Comparison of ENCODE assay signal across 17 mouse cellular contexts in genomic region chr6:66151786-66152185, GRCm38 (mm10).
DNase-seq lines count a peak whose midpoint lies in the region; ATAC-seq and TF ChIP-seq lines count a peak whose summit lies in the region.
"Had no signal": no experiment of that assay in that cellular context is flagged by ENCODE, and none has a peak within 500 bp of the region (broad histone marks: within the 10 kb centered on the region; RNA-seq: fewer than 3 reads in every experiment).

No protein-coding gene starts in this region.

- no peaks in the 10 kb centered on the region for H3K27me3 ChIP-seq in G1E (ENCODE audit: insufficient read depth, low read length)
- no peaks in the 10 kb centered on the region for H3K27me3 ChIP-seq in limb, embryonic 11.5 days (ENCODE audit: control insufficient read depth, insufficient read depth, low read length)
- no peaks in the 10 kb centered on the region for H3K27me3 ChIP-seq in midbrain, postnatal 0 days (ENCODE audit: insufficient read depth, low read length)
- H3K27me3 ChIP-seq: embryonic facial prominence, embryonic 12.5 days; heart, embryonic 13.5 days; limb, embryonic 13.5 days; liver, embryonic 13.5 days; neural tube, embryonic 13.5 days had no signal

- no peak overlapping the region for H3K4me2 ChIP-seq in limb, embryonic 11.5 days (ENCODE audit: low read depth, severe bottlenecking)
- H3K4me2 ChIP-seq in midbrain, postnatal 0 days (ENCODE audit: low read depth, low read length, poor library complexity, severe bottlenecking): no peak overlapping the region
- H3K4me2 ChIP-seq: embryonic facial prominence, embryonic 12.5 days; heart, embryonic 13.5 days; limb, embryonic 13.5 days; liver, embryonic 13.5 days; lung, embryonic 14.5 days; neural tube, embryonic 13.5 days had no signal

- H3K9me3 ChIP-seq in G1E (replicated peaks): no peaks in the 10 kb centered on the region
- no peaks in the 10 kb centered on the region for H3K9me3 ChIP-seq in limb, embryonic 11.5 days (ENCODE audit: control insufficient read depth, low read length)
- no peaks in the 10 kb centered on the region for H3K9me3 ChIP-seq in midbrain, postnatal 0 days (ENCODE audit: low read length)
- H3K9me3 ChIP-seq: embryonic facial prominence, embryonic 12.5 days; heart, embryonic 13.5 days; limb, embryonic 13.5 days; liver, embryonic 13.5 days; neural tube, embryonic 13.5 days had no signal

- H3K27ac ChIP-seq in limb, embryonic 11.5 days (replicated peaks; ENCODE audit: low read depth, low read length): no peak overlapping the region
- H3K27ac ChIP-seq in midbrain, postnatal 0 days (ENCODE audit: low read depth, low read length): no peak overlapping the region
- H3K27ac ChIP-seq: embryonic facial prominence, embryonic 12.5 days; heart, embryonic 13.5 days; hindbrain, postnatal 0 days; limb, embryonic 13.5 days; liver, embryonic 13.5 days; neural tube, embryonic 13.5 days had no signal

- peaks cover 5% of the 10 kb centered on the region for H3K36me3 ChIP-seq in G1E (replicated peaks)
- no peaks in the 10 kb centered on the region for H3K36me3 ChIP-seq in limb, embryonic 11.5 days (ENCODE audit: control insufficient read depth, insufficient read depth, low read length)
- H3K36me3 ChIP-seq in midbrain, postnatal 0 days (ENCODE audit: insufficient read depth, low read length): no peaks in the 10 kb centered on the region
- H3K36me3 ChIP-seq: embryonic facial prominence, embryonic 12.5 days; heart, embryonic 13.5 days; limb, embryonic 13.5 days; liver, embryonic 13.5 days; neural tube, embryonic 13.5 days had no signal

- WGBS in limb, embryonic 11.5 days: 64% methylated on average over 3 of the region's 3 CpGs
- 62% methylated on average over 3 of the region's 3 CpGs for WGBS in midbrain, postnatal 0 days

- H3K4me1 ChIP-seq in G1E (ENCODE audit: insufficient read depth, low read depth, low read length): peaks cover 4% of the 10 kb centered on the region; the same call in 1 of the 2 replicates
- H3K4me1 ChIP-seq in limb, embryonic 11.5 days (ENCODE audit: control insufficient read depth, insufficient read depth, low read length): no peaks in the 10 kb centered on the region
- H3K4me1 ChIP-seq in midbrain, postnatal 0 days (ENCODE audit: insufficient read depth, low read length): no peaks in the 10 kb centered on the region
- H3K4me1 ChIP-seq: embryonic facial prominence, embryonic 12.5 days; heart, embryonic 13.5 days; limb, embryonic 13.5 days; liver, embryonic 13.5 days; neural tube, embryonic 13.5 days had no signal

- no peak overlapping the region for H3K4me3 ChIP-seq in G1E (ENCODE audit: low read depth, low read length)
- H3K4me3 ChIP-seq in limb, embryonic 11.5 days (ENCODE audit: low read depth, low read length): no peak overlapping the region
- no peak overlapping the region for H3K4me3 ChIP-seq in midbrain, postnatal 0 days (ENCODE audit: low read depth, low read length)
- H3K4me3 ChIP-seq: embryonic facial prominence, embryonic 12.5 days; heart, embryonic 13.5 days; limb, embryonic 13.5 days; liver, embryonic 13.5 days; neural tube, embryonic 13.5 days had no signal

- H3K9ac ChIP-seq in limb, embryonic 11.5 days (ENCODE audit: low read length): no peak overlapping the region
- no peak overlapping the region for H3K9ac ChIP-seq in midbrain, postnatal 0 days (replicated peaks; ENCODE audit: low read length, poor library complexity, severe bottlenecking)
- H3K9ac ChIP-seq: embryonic facial prominence, embryonic 12.5 days; heart, embryonic 13.5 days; limb, embryonic 13.5 days; liver, embryonic 13.5 days; lung, embryonic 14.5 days; neural tube, embryonic 13.5 days had no signal

- peak; percentile 4 for DNase-seq in G1E (ENCODE audit: low spot score)
- peak; percentile 51 for DNase-seq in embryo, embryonic 11 days
- peak; percentile 54 for DNase-seq in limb, embryonic 11.5 days (ENCODE audit: low spot score)
- peak; percentile 74 for DNase-seq in thymus, postnatal 14 days
- DNase-seq in heart, adult 8-10 months (ENCODE audit: low spot score): no peak
- DNase-seq in midbrain, postnatal 0 days (ENCODE audit: low spot score): no peak
- no peak for DNase-seq in cerebellum, postnatal 4 days (ENCODE audit: low spot score in 2 of 2)
- DNase-seq: liver, embryonic 13.5 days; lung, embryonic 14.5 days; lung, postnatal 36 days had no signal

- no peak for ATAC-seq in G1E (ENCODE audit: extremely low read depth, insufficient number of reproducible peaks, low FRiP score, poor library complexity, severe bottlenecking)
- no peak for ATAC-seq in limb, embryonic 11.5 days (ENCODE audit: insufficient number of reproducible peaks, low FRiP score, low TSS enrichment, low read depth)
- no peak for ATAC-seq in midbrain, postnatal 0 days (ENCODE audit: low FRiP score)
- ATAC-seq: forebrain, embryonic 16.5 days; hindbrain, postnatal 0 days; intestine, postnatal 0 days had no signal

- no peak for TF ChIP-seq CTCF in G1E (IDR thresholded peaks at IDR 0.05; ENCODE audit: low read depth, low read length)
- TF ChIP-seq CTCF in midbrain, postnatal 0 days (IDR thresholded peaks at IDR 0.05): no peak

Comparison
In these comparisons a context has a peak if more than half of its experiments do, and no peak if none do; other contexts are left out.
1. DNase-seq: peak in G1E (single experiment), embryo, embryonic 11 days (single experiment), limb, embryonic 11.5 days (single experiment) and thymus, postnatal 14 days (single experiment); none in heart, adult 8-10 months (single experiment), midbrain, postnatal 0 days (single experiment) and cerebellum, postnatal 4 days (0 of 2).